Mouse (Mus musculus) forebrain, embryonic 12.5 days (tissue): ENCODE measurements around the gene Hsd17b11. TPM values are rescaled to one million over a fixed set of nuclear protein-coding genes. Genes with fewer than 3 reads are reported as not detected.
"Not testable (repeated sequence)": the region's sequence is repeated elsewhere in the genome, so short reads cannot be mapped to it uniquely, and the experiment has no call there.

Experiments
- ATAC-seq: fragments of 200-750 bp; cut with Nextera tagmentation; 2 replicates; pipeline ENCODE4 v1.8.0; 2017; ENCODE audit warnings: moderate TSS enrichment; ENCODE audit not compliant: low FRiP score
- H3K27ac ChIP-seq: fragments of 300-500 bp; sonication (generic); 2 replicates; pipeline ENCODE4 v1.5.1; 2016; ENCODE audit warnings: mild to moderate bottlenecking
- H3K27me3 ChIP-seq: fragments of 300-500 bp; sonication (generic); 2 replicates; pipeline ENCODE4 v1.6.1; 2016; ENCODE audit warnings: mild to moderate bottlenecking
- H3K36me3 ChIP-seq: fragments of 300-500 bp; sonication (generic); replicated peaks from 2 replicates; pipeline ENCODE4 v1.6.1; 2016; ENCODE audit warnings: mild to moderate bottlenecking
- H3K4me1 ChIP-seq: fragments of 300-500 bp; sonication (generic); 2 replicates; pipeline ENCODE4 v1.6.1; 2016
- H3K4me2 ChIP-seq: fragments of 300-500 bp; sonication (generic); 2 replicates; pipeline ENCODE4 v1.6.1; 2016; ENCODE audit warnings: mild to moderate bottlenecking, moderate library complexity
- H3K4me3 ChIP-seq: fragments of 300-500 bp; sonication (generic); replicated peaks from 2 replicates; pipeline ENCODE4 v1.5.1; 2016; ENCODE audit warnings: mild to moderate bottlenecking
- H3K9ac ChIP-seq: fragments of 300-500 bp; sonication (generic); 2 replicates; pipeline ENCODE4 v1.6.1; 2016; ENCODE audit warnings: mild to moderate bottlenecking
- H3K9me3 ChIP-seq: fragments of 300-500 bp; sonication (generic); 2 replicates; pipeline ENCODE4 v1.6.1; 2016
- WGBS: fragments of 180-500 bp; shearing (Covaris S2); methylation state at CpG from one replicate; pipeline ENCODE4 v1.1.7; 2016; 5-methylcytosine and 5-hydroxymethylcytosine counted together
- polyA plus RNA-seq: library from polyadenylated mRNA; unstranded; fragments of >200 nt; fragmentation: Nextera tagmentation; extraction: Ambion mirVana; gene quantifications from 2 replicates; pipeline ENCODE4 v1.2.1, GENCODE M21; 2016

Gene Hsd17b11
- polyA plus RNA-seq, 1 experiment from 2014 or later = 1.7 TPM

GRCm38 (mm10) chr5:104024762-104025161 lies 3.0 kb upstream of the Hsd17b11 start:
- Histone ChIP-seq H3K27ac (no peak overlapping the region), H3K27me3 (peaks cover 24% of the 10 kb centered on the region), H3K9ac (no peak overlapping the region), H3K9me3 (no peaks in the 10 kb centered on the region), H3K36me3 (no peaks in the 10 kb centered on the region), H3K4me2 (no peak overlapping the region), H3K4me1 (peaks cover 10% of the 10 kb centered on the region), H3K4me3 (no peak overlapping the region)
- ATAC-seq = no peak
- 62% methylated on average over 11 of the region's 11 CpGs for WGBS

- ATAC-seq, H3K36me3 ChIP-seq, H3K4me3 ChIP-seq, H3K27ac ChIP-seq, H3K4me2 ChIP-seq, H3K9ac ChIP-seq, H3K9me3 ChIP-seq: not testable (repeated sequence)
- peaks cover 24% of the 10 kb centered on the region for H3K27me3 ChIP-seq
- peaks cover 10% of the 10 kb centered on the region for H3K4me1 ChIP-seq
- WGBS = 88% methylated on average over 5 of the region's 5 CpGs
Observed at GRCm38 (mm10) chr5:104024193-104024592, 2.5 kb upstream of the Hsd17b11 start.

GRCm38 (mm10) chr5:104023289-104024020 lies 1.7 kb upstream of the Hsd17b11 start:
- Histone ChIP-seq H3K27ac (no peak overlapping the region), H3K9me3 (no peaks in the 10 kb centered on the region), H3K27me3 (peaks cover 24% of the 10 kb centered on the region), H3K4me3 (no peak overlapping the region), H3K36me3 (no peaks in the 10 kb centered on the region), H3K4me2 (no peak overlapping the region), H3K4me1 (peaks cover 10% of the 10 kb centered on the region), H3K9ac (no peak overlapping the region)
- WGBS = 70% methylated on average over 8 of the region's 8 CpGs
- ATAC-seq = no peak

- 41% methylated on average over 5 of the region's 5 CpGs for WGBS
Observed at GRCm38 (mm10) chr5:104022558-104022957, 839 bp upstream of the Hsd17b11 start.

GRCm38 (mm10) chr5:104011419-104011818 lies 10.3 kb downstream of the Hsd17b11 start:
- Histone ChIP-seq H3K4me2 (no peak overlapping the region), H3K4me3 (no peak overlapping the region), H3K27me3 (no peaks in the 10 kb centered on the region), H3K9me3 (no peaks in the 10 kb centered on the region), H3K4me1 (no peaks in the 10 kb centered on the region), H3K27ac (no peak overlapping the region), H3K36me3 (no peaks in the 10 kb centered on the region), H3K9ac (no peak overlapping the region)
- ATAC-seq = no peak

More at GRCm38 (mm10) chr5:104022558-104022957, 839 bp upstream of the Hsd17b11 start:
- Histone ChIP-seq H3K4me1 (peaks cover 10% of the 10 kb centered on the region), H3K36me3 (no peaks in the 10 kb centered on the region), H3K4me2 (peak overlapping the region; percentile 75; the same call in 1 of the 2 replicates), H3K9ac (no peak overlapping the region), H3K9me3 (no peaks in the 10 kb centered on the region), H3K4me3 (no peak overlapping the region; the same call in 1 of the 2 replicates), H3K27ac (no peak overlapping the region), H3K27me3 (peaks cover 24% of the 10 kb centered on the region)
- ATAC-seq = no peak

GRCm38 (mm10) chr5:104010261-104010660 lies 11.5 kb downstream of the Hsd17b11 start:
- Histone ChIP-seq H3K27me3 (no peaks in the 10 kb centered on the region), H3K4me1 (no peaks in the 10 kb centered on the region), H3K9ac (no peak overlapping the region), H3K27ac (no peak overlapping the region), H3K9me3 (no peaks in the 10 kb centered on the region), H3K4me2 (no peak overlapping the region), H3K4me3 (no peak overlapping the region), H3K36me3 (no peaks in the 10 kb centered on the region)
- ATAC-seq = no peak
- WGBS = 95% methylated on average over 7 of the region's 7 CpGs

- no peak overlapping the region for H3K4me2 ChIP-seq
- H3K4me3 ChIP-seq = no peak overlapping the region
- H3K9me3 ChIP-seq = no peaks in the 10 kb centered on the region
- H3K4me1 ChIP-seq = no peaks in the 10 kb centered on the region
- H3K27ac ChIP-seq = no peak overlapping the region
- 93% methylated on average over 3 of the region's 3 CpGs for whole genome bisulfite sequencing
- H3K36me3 ChIP-seq = no peaks in the 10 kb centered on the region
- ATAC-seq = no peak
- no peak overlapping the region for H3K9ac ChIP-seq
- no peaks in the 10 kb centered on the region for H3K27me3 ChIP-seq
Observed at GRCm38 (mm10) chr5:104009421-104009820, 12.3 kb downstream of the Hsd17b11 start.

- no peaks in the 10 kb centered on the region; the same call in 1 of the 2 replicates for H3K27me3 ChIP-seq
- 78% methylated on average over 5 of the region's 5 CpGs for WGBS
Observed at GRCm38 (mm10) chr5:104007801-104008200, 13.9 kb downstream of the Hsd17b11 start.

GRCm38 (mm10) chr5:104006811-104007210 lies 14.9 kb downstream of the Hsd17b11 start:
- Histone ChIP-seq H3K9ac (no peak overlapping the region), H3K36me3 (no peaks in the 10 kb centered on the region), H3K4me1 (peaks cover 14% of the 10 kb centered on the region), H3K27ac (no peak overlapping the region), H3K4me2 (no peak overlapping the region), H3K9me3 (no peaks in the 10 kb centered on the region), H3K4me3 (no peak overlapping the region), H3K27me3 (no peaks in the 10 kb centered on the region; the same call in 1 of the 2 replicates)
- WGBS = 64% methylated on average over 3 of the region's 3 CpGs
- ATAC-seq = no peak

More at GRCm38 (mm10) chr5:104007801-104008200, 13.9 kb downstream of the Hsd17b11 start:
- no peaks in the 10 kb centered on the region for H3K9me3 ChIP-seq
- H3K4me1 ChIP-seq = peaks cover 7% of the 10 kb centered on the region
- no peak overlapping the region for H3K4me3 ChIP-seq
- ATAC-seq = no peak
- no peak overlapping the region for H3K27ac ChIP-seq
- H3K4me2 ChIP-seq = no peak overlapping the region
- no peaks in the 10 kb centered on the region for H3K36me3 ChIP-seq
- no peak overlapping the region for H3K9ac ChIP-seq

GRCm38 (mm10) chr5:104003955-104004354 lies 17.8 kb downstream of the Hsd17b11 start:
- no peak overlapping the region for H3K27ac ChIP-seq
- H3K4me3 ChIP-seq = no peak overlapping the region
- H3K4me1 ChIP-seq = peaks cover 14% of the 10 kb centered on the region
- H3K4me2 ChIP-seq = no peak overlapping the region
- H3K9ac ChIP-seq = no peak overlapping the region
- H3K9me3 ChIP-seq = no peaks in the 10 kb centered on the region
- no peaks in the 10 kb centered on the region; the same call in 1 of the 2 replicates for H3K27me3 ChIP-seq
- 89% methylated on average over 2 of the region's 2 CpGs for WGBS
- no peaks in the 10 kb centered on the region for H3K36me3 ChIP-seq
- no peak for ATAC-seq

GRCm38 (mm10) chr5:104003256-104003931 lies 18.3 kb downstream of the Hsd17b11 start:
- Histone ChIP-seq H3K36me3 (no peaks in the 10 kb centered on the region), H3K9ac (peak overlapping the region; percentile 1; the same call in 1 of the 2 replicates), H3K27me3 (no peaks in the 10 kb centered on the region; the same call in 1 of the 2 replicates), H3K4me1 (peaks cover 14% of the 10 kb centered on the region), H3K4me2 (peak overlapping the region; percentile 35), H3K27ac (no peak overlapping the region), H3K9me3 (no peaks in the 10 kb centered on the region), H3K4me3 (no peak overlapping the region; the same call in 1 of the 2 replicates)
- WGBS = 49% methylated on average over 15 of the region's 15 CpGs
- ATAC-seq = no peak

GRCm38 (mm10) chr5:104002549-104003255 lies 19.0 kb downstream of the Hsd17b11 start:
- Histone ChIP-seq H3K36me3 (no peaks in the 10 kb centered on the region), H3K4me1 (peaks cover 14% of the 10 kb centered on the region), H3K27ac (no peak overlapping the region), H3K9me3 (no peaks in the 10 kb centered on the region), H3K9ac (peak overlapping the region; percentile 1; the same call in 1 of the 2 replicates), H3K27me3 (no peaks in the 10 kb centered on the region; the same call in 1 of the 2 replicates), H3K4me3 (peak overlapping the region; percentile 16), H3K4me2 (peak overlapping the region; percentile 35)
- ATAC-seq = 0 out of 2 replicates have a peak, but pooled peaks have one; percentile 14
- 13% methylated on average over 18 of the region's 18 CpGs for WGBS
